21 mouse cellular contexts compared by ENCODE assay signal in the genomic region with DNA sequence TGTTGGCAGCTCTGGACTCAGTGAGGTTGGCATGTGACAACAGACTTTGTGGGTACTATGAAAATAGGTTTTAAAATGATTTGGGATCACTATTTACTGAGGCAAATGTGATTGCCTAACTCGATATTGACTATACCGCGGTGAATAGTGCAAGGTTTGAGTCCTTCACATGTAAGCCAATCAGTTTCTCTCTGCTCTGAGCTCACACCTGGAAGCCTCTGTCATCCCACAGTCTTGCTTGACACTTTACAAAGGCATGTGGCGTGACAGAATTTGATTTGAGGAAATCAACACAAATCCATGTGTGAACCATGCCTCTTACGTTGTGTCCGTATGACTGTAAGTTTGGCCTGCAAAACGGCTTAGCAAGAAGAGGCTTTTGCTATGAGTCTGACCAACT.
DNase-seq lines count a peak whose midpoint lies in the region; ATAC-seq and TF ChIP-seq lines count a peak whose summit lies in the region.
"Had no signal": no experiment of that assay in that cellular context is flagged by ENCODE, and none has a peak within 500 bp of the region (broad histone marks: within the 10 kb centered on the region; RNA-seq: fewer than 3 reads in every experiment).

No protein-coding gene starts in this region.

- no peaks in the 10 kb centered on the region for H3K79me2 ChIP-seq in liver, adult 2 months (ENCODE audit: control insufficient read depth, insufficient read depth, low read length)

- 82% methylated on average over 7 of the region's 7 CpGs for WGBS in heart, embryonic 10.5 days
- WGBS in heart, embryonic 13.5 days, result 78% methylated on average over 7 of the region's 7 CpGs
- WGBS in heart, embryonic 12.5 days, result 80% methylated on average over 7 of the region's 7 CpGs
- 49% methylated on average over 7 of the region's 7 CpGs for WGBS in liver, adult 2 months
- WGBS in liver, embryonic 12.5 days (ENCODE audit: insufficient replicate concordance), result 73% methylated on average over 7 of the region's 7 CpGs

- no peaks in the 10 kb centered on the region for H3K36me3 ChIP-seq in heart, embryonic 10.5 days
- no peaks in the 10 kb centered on the region for H3K36me3 ChIP-seq in heart, embryonic 13.5 days
- H3K36me3 ChIP-seq in heart, embryonic 12.5 days, result no peaks in the 10 kb centered on the region
- H3K36me3 ChIP-seq in liver, adult 2 months (ENCODE audit: control insufficient read depth, insufficient read depth, low read length), result no peaks in the 10 kb centered on the region
- H3K36me3 ChIP-seq in liver, embryonic 12.5 days, result no peaks in the 10 kb centered on the region
- H3K36me3 ChIP-seq: G1E had no signal

- no peak for TF ChIP-seq POLR2A in liver, adult 2 months (IDR thresholded peaks at IDR 0.05; ENCODE audit: extremely low read depth, insufficient read depth, low read length)

- no peak overlapping the region for H3K4me3 ChIP-seq in heart, embryonic 10.5 days
- no peak overlapping the region for H3K4me3 ChIP-seq in heart, embryonic 13.5 days
- H3K4me3 ChIP-seq in heart, embryonic 12.5 days, result no peak overlapping the region
- H3K4me3 ChIP-seq in liver, adult 2 months (ENCODE audit: insufficient read depth, low read depth, low read length), result no peak overlapping the region
- H3K4me3 ChIP-seq in liver, embryonic 12.5 days, result no peak overlapping the region

- no peak overlapping the region for H3K4me2 ChIP-seq in heart, embryonic 13.5 days
- H3K4me2 ChIP-seq in heart, embryonic 12.5 days, result no peak overlapping the region
- no peak overlapping the region for H3K4me2 ChIP-seq in liver, embryonic 12.5 days

- no peak overlapping the region for H3K9ac ChIP-seq in heart, embryonic 13.5 days
- no peak overlapping the region for H3K9ac ChIP-seq in heart, embryonic 12.5 days
- no peak overlapping the region for H3K9ac ChIP-seq in liver, adult 2 months (ENCODE audit: low read depth, low read length)
- H3K9ac ChIP-seq in liver, embryonic 12.5 days, result no peak overlapping the region

- no peaks in the 10 kb centered on the region for H3K4me1 ChIP-seq in heart, embryonic 10.5 days
- peaks cover 7% of the 10 kb centered on the region for H3K4me1 ChIP-seq in heart, embryonic 13.5 days
- H3K4me1 ChIP-seq in heart, embryonic 12.5 days (replicated peaks), result peaks cover 7% of the 10 kb centered on the region
- H3K4me1 ChIP-seq in liver, adult 2 months (ENCODE audit: control insufficient read depth, insufficient read depth, low read length), result no peaks in the 10 kb centered on the region
- H3K4me1 ChIP-seq in liver, embryonic 12.5 days, result no peaks in the 10 kb centered on the region

- ATAC-seq in heart, embryonic 13.5 days (ENCODE audit: extremely low read depth, insufficient number of reproducible peaks, low FRiP score, low TSS enrichment), result no peak
- no peak for ATAC-seq in heart, embryonic 12.5 days (ENCODE audit: insufficient number of reproducible peaks, low FRiP score)
- ATAC-seq in liver, embryonic 12.5 days, result no peak
- ATAC-seq: activated CD4-positive, CD25-positive, alpha-beta regulatory T cell, adult 4 months; CD4-positive, CD25-positive, alpha-beta regulatory T cell, adult 4 months; Patski had no signal

- H3K27me3 ChIP-seq in heart, embryonic 10.5 days (ENCODE audit: insufficient read depth, poor library complexity, severe bottlenecking), result no peaks in the 10 kb centered on the region
- no peaks in the 10 kb centered on the region for H3K27me3 ChIP-seq in heart, embryonic 13.5 days (replicated peaks)
- no peaks in the 10 kb centered on the region for H3K27me3 ChIP-seq in heart, embryonic 12.5 days (replicated peaks)
- H3K27me3 ChIP-seq in liver, adult 2 months (ENCODE audit: control insufficient read depth, insufficient read depth, low read length), result no peaks in the 10 kb centered on the region
- H3K27me3 ChIP-seq in liver, embryonic 12.5 days (replicated peaks), result no peaks in the 10 kb centered on the region
- H3K27me3 ChIP-seq: CH12.LX, Patski had no signal

- intact Hi-C loops in heart, postnatal 36 days (cut with DNase I), result loop anchor here (5.0 kb wide), 1 partner anchor 56 kb away; no protein-coding TSS in a partner anchor

- H3K9me3 ChIP-seq in heart, embryonic 10.5 days, result no peaks in the 10 kb centered on the region
- no peaks in the 10 kb centered on the region for H3K9me3 ChIP-seq in heart, embryonic 13.5 days
- H3K9me3 ChIP-seq in heart, embryonic 12.5 days (replicated peaks), result no peaks in the 10 kb centered on the region
- H3K9me3 ChIP-seq in liver, embryonic 12.5 days (replicated peaks), result no peaks in the 10 kb centered on the region
- H3K9me3 ChIP-seq: G1E had no signal

- DNase-seq in heart, adult 11 months, result peak; percentile 51
- no peak for DNase-seq in heart, postnatal 36 days
- DNase-seq in heart, embryonic 10.5 days (ENCODE audit: low spot score), result peak; percentile 55
- no peak for DNase-seq in heart, adult 8-10 months (ENCODE audit: low spot score)
- peak; percentile 29 for DNase-seq in liver, adult 2 months (ENCODE audit: extremely low read depth, low read depth, low spot score)
- DNase-seq: adrenal gland, adult 8-10 months; adrenal gland, postnatal 10 days; adrenal gland, postnatal 14 days; adrenal gland, postnatal 25 days; adrenal gland, postnatal 36 days; B cell, adult 2 months; cerebellum, adult 11 months; cerebellum, adult 11-12 months had no signal

- H3K27ac ChIP-seq in heart, embryonic 10.5 days, result no peak overlapping the region
- 0 out of 2 replicates have a peak overlapping the region, but pooled peaks have one; percentile 20 for H3K27ac ChIP-seq in heart, embryonic 13.5 days (replicated peaks)
- H3K27ac ChIP-seq in heart, embryonic 12.5 days (ENCODE audit: poor library complexity, severe bottlenecking), result no peak overlapping the region
- H3K27ac ChIP-seq in liver, adult 2 months (replicated peaks; ENCODE audit: insufficient read depth, low read depth, low read length), result no peak overlapping the region
- H3K27ac ChIP-seq in liver, embryonic 12.5 days, result no peak overlapping the region

- no peak for TF ChIP-seq CTCF in liver, adult 2 months (IDR thresholded peaks at IDR 0.05; ENCODE audit: low read depth, low read length)

Comparison
In these comparisons a context has a peak if more than half of its experiments do, and no peak if none do; other contexts are left out.
1. DNase-seq: peak in heart, adult 11 months (single experiment), heart, embryonic 10.5 days (single experiment) and liver, adult 2 months (single experiment); none in heart, postnatal 36 days (0 of 2) and heart, adult 8-10 months (single experiment).